Mouse (Mus musculus): ENCODE measurements around the gene Twist1. TPM values are rescaled to one million over a fixed set of nuclear protein-coding genes. Genes with fewer than 3 reads are reported as not detected.
A peak's percentile ranks its signal among the peaks of the same experiment; 100 is the strongest.

The Twist1 gene
- 1.8 and 1.9 TPM in 2 replicates for polyA plus RNA-seq (2015; fragmentation: Nextera tagmentation; extraction: Ambion mirVana)

- no peaks in the 10 kb centered on the region for H3K9me3 ChIP-seq (ENCODE audit: control insufficient read depth)
- ATAC-seq, result peak; percentile 49
- H3K4me2 ChIP-seq (replicated peaks; ENCODE audit: low read depth), result peak within 1 kb of the TSS; percentile 86
- peaks cover 75% of the 10 kb centered on the region for H3K27me3 ChIP-seq (replicated peaks; ENCODE audit: control insufficient read depth, insufficient read depth, low read length)
- H3K4me1 ChIP-seq (replicated peaks; ENCODE audit: control insufficient read depth, insufficient read depth, low read length), result no peaks in the 10 kb centered on the region
- peak within 1 kb of the TSS; percentile 22 for H3K9ac ChIP-seq (ENCODE audit: low read depth, low read length)
- WGBS, result under 1% methylated on average over 75 of the region's 105 CpGs
- no peak for TF ChIP-seq CTCF (IDR thresholded peaks at IDR 0.05; ENCODE audit: low read depth)
- peak within 1 kb of the TSS; percentile 58 for H3K4me3 ChIP-seq (ENCODE audit: low read depth, low read length)
- no peaks in the 10 kb centered on the region for H3K36me3 ChIP-seq (ENCODE audit: control insufficient read depth, insufficient read depth)
- peak within 1 kb of the TSS; percentile 3; the same call in 1 of the 2 replicates for H3K27ac ChIP-seq (ENCODE audit: low read depth, low read length)
These were observed at the start of gene Twist1 for GRCm38 (mm10) chr12:33957400-33958240. TSS of gene Twist1 (plus strand) at chr12:33957671.

GRCm38 (mm10) chr12:33926751-33927150 is 30.7 kb upstream of the Twist1 start:
- H3K9me3 ChIP-seq (ENCODE audit: control insufficient read depth), result no peaks in the 10 kb centered on the region
- TF ChIP-seq CTCF (IDR thresholded peaks at IDR 0.05; ENCODE audit: low read depth), result no peak
- H3K4me1 ChIP-seq (replicated peaks; ENCODE audit: control insufficient read depth, insufficient read depth, low read length), result no peaks in the 10 kb centered on the region
- H3K27ac ChIP-seq (ENCODE audit: low read depth, low read length), result no peak overlapping the region
- H3K9ac ChIP-seq (ENCODE audit: low read depth, low read length), result no peak overlapping the region
- no peak overlapping the region for H3K4me3 ChIP-seq (ENCODE audit: low read depth, low read length)
- 8% methylated on average over 3 of the region's 3 CpGs for WGBS
- H3K27me3 ChIP-seq (replicated peaks; ENCODE audit: control insufficient read depth, insufficient read depth, low read length), result peaks cover 24% of the 10 kb centered on the region
- H3K36me3 ChIP-seq (ENCODE audit: control insufficient read depth, insufficient read depth), result no peaks in the 10 kb centered on the region
- H3K4me2 ChIP-seq (replicated peaks; ENCODE audit: low read depth), result no peak overlapping the region
- ATAC-seq, result no peak

- no peak for ATAC-seq
These were observed 30.0 kb upstream of the Twist1 start for GRCm38 (mm10) chr12:33927334-33928098.

GRCm38 (mm10) chr12:33928331-33929192 is 28.9 kb upstream of the Twist1 start, which contains the start of gene Ferd3l:
TSS of gene Ferd3l (plus strand) at chr12:33928425.
- TF ChIP-seq CTCF (IDR thresholded peaks at IDR 0.05; ENCODE audit: low read depth), result no peak
- Histone ChIP-seq H3K27ac (ENCODE audit: low read depth, low read length) (no peak within 1 kb of the TSS), H3K9me3 (ENCODE audit: control insufficient read depth) (no peaks in the 10 kb centered on the region), H3K4me1 (replicated peaks; ENCODE audit: control insufficient read depth, insufficient read depth, low read length) (no peaks in the 10 kb centered on the region), H3K27me3 (replicated peaks; ENCODE audit: control insufficient read depth, insufficient read depth, low read length) (peaks cover 24% of the 10 kb centered on the region), H3K9ac (ENCODE audit: low read depth, low read length) (no peak within 1 kb of the TSS), H3K4me3 (ENCODE audit: low read depth, low read length) (0 out of 2 replicates have a peak within 1 kb of the TSS, but pooled peaks have one; percentile 7), H3K36me3 (ENCODE audit: control insufficient read depth, insufficient read depth) (no peaks in the 10 kb centered on the region), H3K4me2 (replicated peaks; ENCODE audit: low read depth) (no peak within 1 kb of the TSS)
- WGBS, result 2% methylated on average over 39 of the region's 39 CpGs
- ATAC-seq, result no peak

More at GRCm38 (mm10) chr12:33927334-33928098, 30.0 kb upstream of the Twist1 start:
- Histone ChIP-seq H3K4me1 (replicated peaks; ENCODE audit: control insufficient read depth, insufficient read depth, low read length) (no peaks in the 10 kb centered on the region), H3K4me2 (replicated peaks; ENCODE audit: low read depth) (no peak overlapping the region), H3K9me3 (ENCODE audit: control insufficient read depth) (no peaks in the 10 kb centered on the region), H3K36me3 (ENCODE audit: control insufficient read depth, insufficient read depth) (no peaks in the 10 kb centered on the region), H3K27me3 (replicated peaks; ENCODE audit: control insufficient read depth, insufficient read depth, low read length) (peaks cover 24% of the 10 kb centered on the region), H3K9ac (ENCODE audit: low read depth, low read length) (no peak overlapping the region), H3K27ac (ENCODE audit: low read depth, low read length) (no peak overlapping the region), H3K4me3 (ENCODE audit: low read depth, low read length) (no peak overlapping the region)
- 2% methylated on average over 15 of the region's 15 CpGs for WGBS
- TF ChIP-seq CTCF (IDR thresholded peaks at IDR 0.05; ENCODE audit: low read depth), result no peak

- no peaks in the 10 kb centered on the region for H3K4me1 ChIP-seq (replicated peaks; ENCODE audit: control insufficient read depth, insufficient read depth, low read length)
- H3K27me3 ChIP-seq (replicated peaks; ENCODE audit: control insufficient read depth, insufficient read depth, low read length), result peaks cover 39% of the 10 kb centered on the region
- TF ChIP-seq CTCF (IDR thresholded peaks at IDR 0.05; ENCODE audit: low read depth), result peak; percentile 54
- H3K9ac ChIP-seq (ENCODE audit: low read depth, low read length), result no peak overlapping the region
- WGBS, result 11% methylated on average over 3 of the region's 3 CpGs
- H3K4me3 ChIP-seq (ENCODE audit: low read depth, low read length), result no peak overlapping the region
- no peak overlapping the region for H3K4me2 ChIP-seq (replicated peaks; ENCODE audit: low read depth)
- no peaks in the 10 kb centered on the region for H3K36me3 ChIP-seq (ENCODE audit: control insufficient read depth, insufficient read depth)
- no peak overlapping the region for H3K27ac ChIP-seq (ENCODE audit: low read depth, low read length)
- no peaks in the 10 kb centered on the region for H3K9me3 ChIP-seq (ENCODE audit: control insufficient read depth)
- ATAC-seq, result no peak
These were observed 4.6 kb upstream of the Twist1 start for GRCm38 (mm10) chr12:33952843-33953242.

Data from intestine, postnatal 0 days (tissue).